ENCODE assay signal across 31 mouse cellular contexts in the genomic region with DNA sequence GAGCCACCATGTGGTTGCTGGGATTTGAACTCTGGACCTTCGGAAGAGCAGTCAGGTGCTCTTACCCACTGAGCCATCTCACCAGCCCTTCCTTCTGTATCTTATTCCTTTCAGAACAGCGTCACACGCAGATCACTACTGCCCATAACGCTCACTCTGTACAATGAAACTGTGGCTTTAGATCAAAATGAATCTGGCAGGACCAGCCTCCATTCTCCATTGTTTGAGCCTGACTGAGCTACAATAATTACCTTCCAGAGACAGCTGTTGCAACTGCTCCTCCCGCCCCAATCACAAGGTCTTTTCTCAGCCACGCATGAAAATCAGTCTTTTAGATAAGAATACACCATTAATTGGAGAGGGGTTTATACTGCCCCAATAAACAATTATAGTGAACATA. TPM values are rescaled to one million over a fixed set of nuclear protein-coding genes. Genes with fewer than 3 reads are reported as not detected.
DNase-seq lines count a peak whose midpoint lies in the region; ATAC-seq and TF ChIP-seq lines count a peak whose summit lies in the region.
"Had no signal": no experiment of that assay in that cellular context is flagged by ENCODE, and none has a peak within 500 bp of the region (broad histone marks: within the 10 kb centered on the region; RNA-seq: fewer than 3 reads in every experiment).

No protein-coding gene starts in this region.

- DNase-seq in forebrain, embryonic 14.5 days (ENCODE audit: low spot score), result peak; percentile 5
- DNase-seq in brain, adult 2 months (ENCODE audit: low read depth, low spot score), result peak; percentile 76
- peak; percentile 18 for DNase-seq in naive thymus-derived CD4-positive, alpha-beta T cell, adult 2 months (ENCODE audit: low read depth)
- no peak for DNase-seq in left cerebral cortex, adult 18-20 months (ENCODE audit: low spot score in 2 of 2)
- DNase-seq: adrenal gland, adult 2 months; cerebellum, adult 18-20 months; cerebellum, postnatal 10 days; gastrocnemius, adult 2 months; gastrocnemius, postnatal 36 days; heart, adult 18-20 months; heart, postnatal 4 days; kidney, adult 8-10 months; kidney, postnatal 14 days; liver; lung, adult 2 months; lung, postnatal 10 days; right cerebral cortex, adult 18-20 months; thymus, postnatal 4 days had no signal

- H3K27me3 ChIP-seq in forebrain, embryonic 14.5 days (replicated peaks; ENCODE audit: control insufficient read depth, insufficient read depth, low read length), result no peaks in the 10 kb centered on the region
- H3K27me3 ChIP-seq in forebrain, embryonic 15.5 days, result no peaks in the 10 kb centered on the region
- no peaks in the 10 kb centered on the region for H3K27me3 ChIP-seq in intestine, postnatal 0 days (replicated peaks; ENCODE audit: control insufficient read depth, insufficient read depth, low read length)
- no peaks in the 10 kb centered on the region for H3K27me3 ChIP-seq in kidney, embryonic 15.5 days
- H3K27me3 ChIP-seq: heart, embryonic 12.5 days; hindbrain, embryonic 15.5 days; intestine, embryonic 15.5 days; midbrain, embryonic 13.5 days had no signal

- H3K4me2 ChIP-seq in forebrain, embryonic 14.5 days (ENCODE audit: low read length), result no peak overlapping the region
- H3K4me2 ChIP-seq in forebrain, embryonic 15.5 days (replicated peaks), result no peak overlapping the region
- H3K4me2 ChIP-seq in intestine, postnatal 0 days (replicated peaks; ENCODE audit: low read depth), result no peak overlapping the region
- no peak overlapping the region for H3K4me2 ChIP-seq in kidney, embryonic 15.5 days
- H3K4me2 ChIP-seq: heart, embryonic 12.5 days; hindbrain, embryonic 15.5 days; intestine, embryonic 15.5 days; midbrain, embryonic 13.5 days had no signal

- no peak for ATAC-seq in forebrain, embryonic 14.5 days
- ATAC-seq in forebrain, embryonic 15.5 days (replicated peaks), result no peak
- ATAC-seq in intestine, postnatal 0 days, result no peak
- no peak for ATAC-seq in kidney, embryonic 15.5 days (replicated peaks; ENCODE audit: low FRiP score)
- ATAC-seq: activated CD4-positive, CD25-positive, alpha-beta regulatory T cell, adult 4 months; CD4-positive, CD25-positive, alpha-beta regulatory T cell, adult 4 months; forebrain, embryonic 16.5 days; intestine, embryonic 15.5 days; midbrain, embryonic 13.5 days had no signal

- H3K9me3 ChIP-seq in forebrain, embryonic 14.5 days (replicated peaks; ENCODE audit: control insufficient read depth, low read length), result no peaks in the 10 kb centered on the region
- no peaks in the 10 kb centered on the region for H3K9me3 ChIP-seq in forebrain, embryonic 15.5 days
- no peaks in the 10 kb centered on the region for H3K9me3 ChIP-seq in intestine, postnatal 0 days (ENCODE audit: control insufficient read depth)
- H3K9me3 ChIP-seq in kidney, embryonic 15.5 days (replicated peaks), result no peaks in the 10 kb centered on the region
- H3K9me3 ChIP-seq: heart, embryonic 12.5 days; hindbrain, embryonic 15.5 days; intestine, embryonic 15.5 days; midbrain, embryonic 13.5 days had no signal

- H3K4me3 ChIP-seq in forebrain, embryonic 14.5 days (ENCODE audit: low read depth, low read length), result no peak overlapping the region
- no peak overlapping the region for H3K4me3 ChIP-seq in forebrain, embryonic 15.5 days
- H3K4me3 ChIP-seq in intestine, postnatal 0 days (ENCODE audit: low read depth, low read length), result no peak overlapping the region
- no peak overlapping the region for H3K4me3 ChIP-seq in kidney, embryonic 15.5 days (replicated peaks)
- H3K4me3 ChIP-seq: gastrocnemius, adult 2 months; heart, embryonic 12.5 days; hindbrain, embryonic 15.5 days; intestine, embryonic 15.5 days; midbrain, embryonic 13.5 days had no signal

- no peak for TF ChIP-seq CTCF in intestine, postnatal 0 days (IDR thresholded peaks at IDR 0.05; ENCODE audit: low read depth)

- no peak overlapping the region for H3K27ac ChIP-seq in forebrain, embryonic 14.5 days (ENCODE audit: low read depth, low read length)
- H3K27ac ChIP-seq in forebrain, embryonic 15.5 days (replicated peaks), result no peak overlapping the region
- H3K27ac ChIP-seq in intestine, postnatal 0 days (ENCODE audit: low read depth, low read length), result no peak overlapping the region
- no peak overlapping the region for H3K27ac ChIP-seq in kidney, embryonic 15.5 days
- H3K27ac ChIP-seq: gastrocnemius, adult 2 months; hindbrain, embryonic 15.5 days; intestine, embryonic 15.5 days; liver, embryonic 14.5 days; macrophage; midbrain, embryonic 13.5 days; stomach, postnatal 0 days had no signal

- H3K9ac ChIP-seq in forebrain, embryonic 14.5 days (ENCODE audit: low read length), result no peak overlapping the region
- H3K9ac ChIP-seq in forebrain, embryonic 15.5 days (replicated peaks), result no peak overlapping the region
- no peak overlapping the region for H3K9ac ChIP-seq in intestine, postnatal 0 days (ENCODE audit: low read depth, low read length)
- no peak overlapping the region for H3K9ac ChIP-seq in kidney, embryonic 15.5 days
- H3K9ac ChIP-seq: heart, embryonic 12.5 days; hindbrain, embryonic 15.5 days; intestine, embryonic 15.5 days; liver, embryonic 14.5 days; midbrain, embryonic 13.5 days had no signal

- no peaks in the 10 kb centered on the region for H3K4me1 ChIP-seq in forebrain, embryonic 14.5 days (ENCODE audit: control insufficient read depth, insufficient read depth, low read length)
- H3K4me1 ChIP-seq in forebrain, embryonic 15.5 days, result peaks cover 10% of the 10 kb centered on the region
- H3K4me1 ChIP-seq in intestine, postnatal 0 days (replicated peaks; ENCODE audit: control insufficient read depth, insufficient read depth, low read length), result no peaks in the 10 kb centered on the region
- H3K4me1 ChIP-seq in kidney, embryonic 15.5 days, result peaks cover 23% of the 10 kb centered on the region

- H3K36me3 ChIP-seq in forebrain, embryonic 14.5 days (ENCODE audit: control insufficient read depth, insufficient read depth, low read length), result no peaks in the 10 kb centered on the region
- no peaks in the 10 kb centered on the region for H3K36me3 ChIP-seq in forebrain, embryonic 15.5 days
- H3K36me3 ChIP-seq in intestine, postnatal 0 days (ENCODE audit: control insufficient read depth, insufficient read depth), result no peaks in the 10 kb centered on the region
- no peaks in the 10 kb centered on the region for H3K36me3 ChIP-seq in kidney, embryonic 15.5 days
- H3K36me3 ChIP-seq: heart, embryonic 12.5 days; hindbrain, embryonic 15.5 days; intestine, embryonic 15.5 days; midbrain, embryonic 13.5 days had no signal

- 48% methylated on average over 6 of the region's 6 CpGs for WGBS in forebrain, embryonic 14.5 days
- WGBS in forebrain, embryonic 15.5 days, result 48% methylated on average over 6 of the region's 6 CpGs
- WGBS in intestine, postnatal 0 days, result 62% methylated on average over 6 of the region's 6 CpGs
- WGBS in kidney, embryonic 15.5 days, result 84% methylated on average over 6 of the region's 6 CpGs

RNA-seq across cellular contexts. Expression of a gene that starts 4.3 kb away (rescaled TPM):
- 8.0 and 8.5 TPM in 2 replicates for polyA plus RNA-seq in forebrain, embryonic 14.5 days (2014; fragmentation: Nextera tagmentation; extraction: Ambion mirVana)
- polyA plus RNA-seq in forebrain, embryonic 15.5 days (2015; fragmentation: Nextera tagmentation; extraction: Ambion mirVana), result 10.5 and 11.7 TPM in 2 replicates
- 54.4 and 56.5 TPM in 2 replicates for polyA plus RNA-seq in intestine, postnatal 0 days (2015; fragmentation: Nextera tagmentation; extraction: Ambion mirVana)
- total RNA-seq in left cerebral cortex, adult 18-20 months (2021), result 10 to 100 TPM; 24.4 to 24.6 TPM
- 36.8 and 38.0 TPM in 2 replicates for polyA plus RNA-seq in kidney, embryonic 15.5 days (2015; fragmentation: Nextera tagmentation; extraction: Ambion mirVana)

RNA-seq across cellular contexts. Expression of a gene that starts 4.3 kb away (rescaled TPM):
- 0.94 and 3.3 TPM in 2 replicates for polyA plus RNA-seq in forebrain, embryonic 14.5 days (2014; fragmentation: Nextera tagmentation; extraction: Ambion mirVana)
- polyA plus RNA-seq in forebrain, embryonic 15.5 days (2015; fragmentation: Nextera tagmentation; extraction: Ambion mirVana), result 3.2 and 3.8 TPM in 2 replicates
- 0.42 and 0.53 TPM in 2 replicates for polyA plus RNA-seq in intestine, postnatal 0 days (2015; fragmentation: Nextera tagmentation; extraction: Ambion mirVana)
- 1 to 10 TPM; 6.5 to 9.7 TPM for total RNA-seq in left cerebral cortex, adult 18-20 months (2021)
- 1.2 and 1.7 TPM in 2 replicates for polyA plus RNA-seq in kidney, embryonic 15.5 days (2015; fragmentation: Nextera tagmentation; extraction: Ambion mirVana)
- polyA plus RNA-seq: adrenal gland, adult 2 months had no signal

RNA-seq across cellular contexts. Expression of a gene that starts 12.5 kb away (rescaled TPM):
- polyA plus RNA-seq in forebrain, embryonic 14.5 days (2014; fragmentation: Nextera tagmentation; extraction: Ambion mirVana), result 27.6 and 30.4 TPM in 2 replicates
- 27.0 and 28.3 TPM in 2 replicates for polyA plus RNA-seq in forebrain, embryonic 15.5 days (2015; fragmentation: Nextera tagmentation; extraction: Ambion mirVana)
- polyA plus RNA-seq in intestine, postnatal 0 days (2015; fragmentation: Nextera tagmentation; extraction: Ambion mirVana), result 17.4 and 18.7 TPM in 2 replicates
- 10 to 100 TPM; 11.1 to 13.0 TPM for total RNA-seq in left cerebral cortex, adult 18-20 months (2021)
- polyA plus RNA-seq in kidney, embryonic 15.5 days (2015; fragmentation: Nextera tagmentation; extraction: Ambion mirVana), result 23.8 and 24.8 TPM in 2 replicates

RNA-seq across cellular contexts. Expression of a gene that starts 42.9 kb away (rescaled TPM):
- polyA plus RNA-seq in forebrain, embryonic 14.5 days (2014; fragmentation: Nextera tagmentation; extraction: Ambion mirVana), result 8.5 and 12.8 TPM in 2 replicates
- 14.8 and 16.1 TPM in 2 replicates for polyA plus RNA-seq in forebrain, embryonic 15.5 days (2015; fragmentation: Nextera tagmentation; extraction: Ambion mirVana)
- polyA plus RNA-seq in intestine, postnatal 0 days (2015; fragmentation: Nextera tagmentation; extraction: Ambion mirVana), result 0.91 and 1.4 TPM in 2 replicates
- 10 to 100 TPM; 11.9 to 14.8 TPM for total RNA-seq in left cerebral cortex, adult 18-20 months (2021)
- polyA plus RNA-seq in kidney, embryonic 15.5 days (2015; fragmentation: Nextera tagmentation; extraction: Ambion mirVana), result 3.7 and 4.2 TPM in 2 replicates

RNA-seq across cellular contexts. Expression of a gene that starts 43.1 kb away (rescaled TPM):
- polyA plus RNA-seq in forebrain, embryonic 14.5 days (2014; fragmentation: Nextera tagmentation; extraction: Ambion mirVana), result 48.6 and 57.6 TPM in 2 replicates
- 41.6 and 50.3 TPM in 2 replicates for polyA plus RNA-seq in forebrain, embryonic 15.5 days (2015; fragmentation: Nextera tagmentation; extraction: Ambion mirVana)
- 21.5 and 23.2 TPM in 2 replicates for polyA plus RNA-seq in intestine, postnatal 0 days (2015; fragmentation: Nextera tagmentation; extraction: Ambion mirVana)
- 10 to 100 TPM; 26.0 to 26.8 TPM for total RNA-seq in left cerebral cortex, adult 18-20 months (2021)
- polyA plus RNA-seq in kidney, embryonic 15.5 days (2015; fragmentation: Nextera tagmentation; extraction: Ambion mirVana), result 50.2 and 53.3 TPM in 2 replicates

Comparison
In these comparisons a context has a peak if more than half of its experiments do, and no peak if none do; other contexts are left out.
1. DNase-seq: peak in forebrain, embryonic 14.5 days (single experiment), brain, adult 2 months (single experiment) and naive thymus-derived CD4-positive, alpha-beta T cell, adult 2 months (single experiment); none in left cerebral cortex, adult 18-20 months (0 of 2).